Mouse (Mus musculus): ENCODE data around the gene Sh3bp5.
A peak's percentile ranks its signal among the peaks of the same experiment; 100 is the strongest.

The Sh3bp5 gene

GRCm38 (mm10) chr14:31336369-31337155 lies 99.3 kb downstream of the Sh3bp5 start, which contains the start of gene Capn7:
Capn7 (plus strand) TSS chr14:31336638.
- peak; percentile 99 to 100 for DNase-seq

- peak in 1 of 2 experiments; percentile 15 for DNase-seq
These were observed 100.1 kb downstream of the Sh3bp5 start for GRCm38 (mm10) chr14:31335765-31336164.

- no peak for DNase-seq
These were observed 104.9 kb downstream of the Sh3bp5 start for GRCm38 (mm10) chr14:31330957-31331356.

GRCm38 (mm10) chr14:31329741-31330140 lies 106.1 kb downstream of the Sh3bp5 start:
- DNase-seq: no peak

- no peak for DNase-seq
These were observed 108.2 kb downstream of the Sh3bp5 start for GRCm38 (mm10) chr14:31327681-31328080.

- no peak for DNase-seq
These were observed 108.7 kb downstream of the Sh3bp5 start for GRCm38 (mm10) chr14:31327196-31327595.

GRCm38 (mm10) chr14:31326770-31327169 lies 109.1 kb downstream of the Sh3bp5 start:
- DNase-seq: no peak

GRCm38 (mm10) chr14:31325551-31325950 lies 110.3 kb downstream of the Sh3bp5 start:
- DNase-seq: no peak

- no peak for DNase-seq
These were observed 111.0 kb downstream of the Sh3bp5 start for GRCm38 (mm10) chr14:31324851-31325250.

GRCm38 (mm10) chr14:31323849-31324792 lies 111.8 kb downstream of the Sh3bp5 start, which contains the start of gene Dnah1:
Dnah1 (minus strand) TSS chr14:31323896.
- DNase-seq: no peak

- DNase-seq: no peak
These were observed 112.7 kb downstream of the Sh3bp5 start for GRCm38 (mm10) chr14:31323189-31323588.

- no peak for DNase-seq
These were observed 113.7 kb downstream of the Sh3bp5 start for GRCm38 (mm10) chr14:31322191-31322590.

- no peak for DNase-seq
These were observed 114.7 kb downstream of the Sh3bp5 start for GRCm38 (mm10) chr14:31321181-31321580.

- DNase-seq: no peak
These were observed 116.3 kb downstream of the Sh3bp5 start for GRCm38 (mm10) chr14:31319546-31319945.

- no peak for DNase-seq
These were observed 118.1 kb downstream of the Sh3bp5 start for GRCm38 (mm10) chr14:31317754-31318153.

GRCm38 (mm10) chr14:31316613-31317012 lies 119.3 kb downstream of the Sh3bp5 start:
- no peak for DNase-seq

GRCm38 (mm10) chr14:31313192-31313591 lies 122.7 kb downstream of the Sh3bp5 start:
- DNase-seq: no peak

Measured in cerebellum, adult 18-20 months (tissue).